Mouse (Mus musculus) neural tube, embryonic 14.5 days (tissue): ENCODE data around the gene Stxbp2. TPM values are rescaled to one million over a fixed set of nuclear protein-coding genes. Genes with fewer than 3 reads are reported as not detected.

Experiments
- ATAC-seq: fragments of 200-750 bp; cut with Nextera tagmentation; 2 replicates; pipeline ENCODE4 v1.8.0; 2017; ENCODE audit warnings: low read depth, mild to moderate bottlenecking, moderate TSS enrichment, moderate library complexity
- H3K27ac ChIP-seq: fragments of 300-500 bp; sonication (generic); 2 replicates; pipeline ENCODE4 v1.5.1; 2014; ENCODE audit warnings: low read depth, mild to moderate bottlenecking, control low read depth, low read length, moderate library complexity, mixed read lengths
- H3K27me3 ChIP-seq: fragments of 300-500 bp; sonication (generic); 2 replicates; pipeline ENCODE4 v1.6.1; 2014; ENCODE audit warnings: low read length; ENCODE audit not compliant: control insufficient read depth, insufficient read depth
- H3K36me3 ChIP-seq: fragments of 300-500 bp; sonication (generic); 2 replicates; pipeline ENCODE4 v1.6.1; 2014; ENCODE audit warnings: low read length, mixed read lengths; ENCODE audit not compliant: control insufficient read depth, insufficient read depth
- H3K4me1 ChIP-seq: fragments of 300-500 bp; sonication (generic); 2 replicates; pipeline ENCODE4 v1.6.1; 2014; ENCODE audit warnings: low read length; ENCODE audit not compliant: control insufficient read depth, insufficient read depth
- H3K4me2 ChIP-seq: fragments of 300-500 bp; sonication (generic); 2 replicates; pipeline ENCODE4 v1.6.1; 2014; ENCODE audit warnings: mild to moderate bottlenecking, low read depth, low read length, control low read depth
- H3K4me3 ChIP-seq: fragments of 300-500 bp; sonication (generic); 2 replicates; pipeline ENCODE4 v1.5.1; 2014; ENCODE audit warnings: low read depth, low read length, control low read depth, mixed read lengths
- H3K9ac ChIP-seq: fragments of 300-500 bp; sonication (generic); replicated peaks from 2 replicates; pipeline ENCODE4 v1.6.1; 2014; ENCODE audit warnings: low read depth, mild to moderate bottlenecking, control low read depth, low read length, mixed read lengths
- H3K9me3 ChIP-seq: fragments of 300-500 bp; sonication (generic); 2 replicates; pipeline ENCODE4 v1.6.1; 2016; ENCODE audit warnings: low read length; ENCODE audit not compliant: control insufficient read depth
- WGBS: fragments of 180-500 bp; shearing (Covaris S2); extraction: QIAGEN DNeasy Blood & Tissue Kit; methylation state at CpG from one replicate; pipeline ENCODE4 v1.1.7; 2014; 5-methylcytosine and 5-hydroxymethylcytosine counted together
- polyA plus RNA-seq: library from polyadenylated mRNA; unstranded; fragments of >200 nt; fragmentation: Nextera tagmentation; extraction: Ambion mirVana; gene quantifications from 2 replicates; pipeline ENCODE4 v1.2.1, GENCODE M21; 2014

Stxbp2 gene
- polyA plus RNA-seq, 1 experiment from 2014 or later: 40.4 TPM

- H3K27me3 ChIP-seq: no peaks in the 10 kb centered on the region
- no peak for ATAC-seq
- no peaks in the 10 kb centered on the region for H3K4me1 ChIP-seq
- H3K36me3 ChIP-seq: peaks cover 33% of the 10 kb centered on the region; the same call in 1 of the 2 replicates
- H3K9ac ChIP-seq: no peak overlapping the region
- WGBS: 76% methylated on average over 3 of the region's 3 CpGs
- H3K4me3 ChIP-seq: no peak overlapping the region
- no peak overlapping the region for H3K27ac ChIP-seq
- no peak overlapping the region for H3K4me2 ChIP-seq
- no peaks in the 10 kb centered on the region for H3K9me3 ChIP-seq
These were observed 32.7 kb upstream of the Stxbp2 start for GRCm38 (mm10) chr8:3598054-3598453.

GRCm38 (mm10) chr8:3599219-3599618, 31.5 kb upstream of the Stxbp2 start:
- Histone ChIP-seq H3K36me3 (peaks cover 44% of the 10 kb centered on the region; the same call in 1 of the 2 replicates), H3K4me1 (no peaks in the 10 kb centered on the region), H3K4me2 (no peak overlapping the region)

GRCm38 (mm10) chr8:3600401-3600800, 30.4 kb upstream of the Stxbp2 start:
- H3K4me2 ChIP-seq: no peak overlapping the region
- no peaks in the 10 kb centered on the region for H3K9me3 ChIP-seq
- H3K4me3 ChIP-seq: no peak overlapping the region
- no peak overlapping the region for H3K9ac ChIP-seq
- peaks cover 53% of the 10 kb centered on the region; the same call in 1 of the 2 replicates for H3K36me3 ChIP-seq
- ATAC-seq: no peak
- no peak overlapping the region for H3K27ac ChIP-seq
- no peaks in the 10 kb centered on the region for H3K27me3 ChIP-seq
- WGBS: 90% methylated on average over 6 of the region's 6 CpGs
- H3K4me1 ChIP-seq: no peaks in the 10 kb centered on the region

More at GRCm38 (mm10) chr8:3599219-3599618, 31.5 kb upstream of the Stxbp2 start:
- H3K9me3 ChIP-seq: no peaks in the 10 kb centered on the region
- no peak overlapping the region for H3K27ac ChIP-seq
- WGBS: 33% methylated on average over 1 of the region's 1 CpGs
- no peak overlapping the region for H3K4me3 ChIP-seq
- ATAC-seq: no peak
- H3K27me3 ChIP-seq: no peaks in the 10 kb centered on the region
- H3K9ac ChIP-seq: no peak overlapping the region

- Histone ChIP-seq H3K36me3 (peaks cover 60% of the 10 kb centered on the region), H3K27ac (no peak overlapping the region), H3K4me2 (no peak overlapping the region), H3K4me3 (no peak overlapping the region), H3K27me3 (no peaks in the 10 kb centered on the region), H3K9ac (no peak overlapping the region), H3K4me1 (no peaks in the 10 kb centered on the region), H3K9me3 (no peaks in the 10 kb centered on the region)
- ATAC-seq: no peak
- 83% methylated on average over 13 of the region's 13 CpGs for WGBS
These were observed 27.3 kb upstream of the Stxbp2 start for GRCm38 (mm10) chr8:3603439-3603838.

GRCm38 (mm10) chr8:3606593-3606992, 24.2 kb upstream of the Stxbp2 start:
- H3K4me2 ChIP-seq: no peak overlapping the region
- no peaks in the 10 kb centered on the region for H3K27me3 ChIP-seq
- peak; percentile 18; the same call in 1 of the 2 replicates for ATAC-seq
- H3K27ac ChIP-seq: no peak overlapping the region
- no peak overlapping the region for H3K4me3 ChIP-seq
- H3K36me3 ChIP-seq: peaks cover 76% of the 10 kb centered on the region
- no peak overlapping the region for H3K9ac ChIP-seq
- no peaks in the 10 kb centered on the region for H3K4me1 ChIP-seq
- no peaks in the 10 kb centered on the region for H3K9me3 ChIP-seq
- WGBS: 86% methylated on average over 16 of the region's 16 CpGs

- ATAC-seq: no peak
- 94% methylated on average over 7 of the region's 7 CpGs for WGBS
These were observed 22.9 kb upstream of the Stxbp2 start for GRCm38 (mm10) chr8:3607822-3608221.

GRCm38 (mm10) chr8:3609046-3609815, 21.5 kb upstream of the Stxbp2 start:
- Histone ChIP-seq H3K4me3 (no peak overlapping the region), H3K4me1 (no peaks in the 10 kb centered on the region), H3K4me2 (no peak overlapping the region), H3K27me3 (no peaks in the 10 kb centered on the region), H3K27ac (no peak overlapping the region), H3K9me3 (no peaks in the 10 kb centered on the region), H3K9ac (no peak overlapping the region), H3K36me3 (peaks cover 76% of the 10 kb centered on the region)
- WGBS: 89% methylated on average over 12 of the region's 12 CpGs
- no peak for ATAC-seq

More at GRCm38 (mm10) chr8:3607822-3608221, 22.9 kb upstream of the Stxbp2 start:
- Histone ChIP-seq H3K36me3 (peaks cover 76% of the 10 kb centered on the region), H3K9me3 (no peaks in the 10 kb centered on the region), H3K4me3 (no peak overlapping the region), H3K9ac (no peak overlapping the region), H3K27me3 (no peaks in the 10 kb centered on the region), H3K27ac (no peak overlapping the region), H3K4me2 (no peak overlapping the region), H3K4me1 (no peaks in the 10 kb centered on the region)

- no peak for ATAC-seq
- no peak overlapping the region for H3K27ac ChIP-seq
- no peaks in the 10 kb centered on the region for H3K9me3 ChIP-seq
- H3K4me3 ChIP-seq: no peak overlapping the region
- H3K4me1 ChIP-seq: no peaks in the 10 kb centered on the region
- H3K27me3 ChIP-seq: no peaks in the 10 kb centered on the region
- H3K9ac ChIP-seq: no peak overlapping the region
- H3K36me3 ChIP-seq: peaks cover 76% of the 10 kb centered on the region
- 88% methylated on average over 6 of the region's 6 CpGs for WGBS
- no peak overlapping the region for H3K4me2 ChIP-seq
These were observed 21.0 kb upstream of the Stxbp2 start for GRCm38 (mm10) chr8:3609816-3610150.

- peaks cover 13% of the 10 kb centered on the region for H3K4me1 ChIP-seq
- under 1% methylated on average over 37 of the region's 37 CpGs for WGBS
- no peaks in the 10 kb centered on the region for H3K9me3 ChIP-seq
- H3K9ac ChIP-seq: peak within 1 kb of the TSS; percentile 70
- H3K4me2 ChIP-seq: peak within 1 kb of the TSS; percentile 71
- no peaks in the 10 kb centered on the region for H3K27me3 ChIP-seq
- no peak within 1 kb of the TSS for H3K27ac ChIP-seq
- peak; percentile 96 for ATAC-seq
- H3K4me3 ChIP-seq: peak within 1 kb of the TSS; percentile 75
- peaks cover 17% of the 10 kb centered on the region for H3K36me3 ChIP-seq
These were observed 9.4 kb upstream of the Stxbp2 start, which contains the start of the genes Xab2 and Pet100 for GRCm38 (mm10) chr8:3621199-3621970. Gene Xab2, minus strand, starts transcription at chr8:3621316. Gene Pet100, plus strand, starts transcription at chr8:3621548.
